8 mouse cellular contexts compared by ENCODE assay signal in the genomic region with DNA sequence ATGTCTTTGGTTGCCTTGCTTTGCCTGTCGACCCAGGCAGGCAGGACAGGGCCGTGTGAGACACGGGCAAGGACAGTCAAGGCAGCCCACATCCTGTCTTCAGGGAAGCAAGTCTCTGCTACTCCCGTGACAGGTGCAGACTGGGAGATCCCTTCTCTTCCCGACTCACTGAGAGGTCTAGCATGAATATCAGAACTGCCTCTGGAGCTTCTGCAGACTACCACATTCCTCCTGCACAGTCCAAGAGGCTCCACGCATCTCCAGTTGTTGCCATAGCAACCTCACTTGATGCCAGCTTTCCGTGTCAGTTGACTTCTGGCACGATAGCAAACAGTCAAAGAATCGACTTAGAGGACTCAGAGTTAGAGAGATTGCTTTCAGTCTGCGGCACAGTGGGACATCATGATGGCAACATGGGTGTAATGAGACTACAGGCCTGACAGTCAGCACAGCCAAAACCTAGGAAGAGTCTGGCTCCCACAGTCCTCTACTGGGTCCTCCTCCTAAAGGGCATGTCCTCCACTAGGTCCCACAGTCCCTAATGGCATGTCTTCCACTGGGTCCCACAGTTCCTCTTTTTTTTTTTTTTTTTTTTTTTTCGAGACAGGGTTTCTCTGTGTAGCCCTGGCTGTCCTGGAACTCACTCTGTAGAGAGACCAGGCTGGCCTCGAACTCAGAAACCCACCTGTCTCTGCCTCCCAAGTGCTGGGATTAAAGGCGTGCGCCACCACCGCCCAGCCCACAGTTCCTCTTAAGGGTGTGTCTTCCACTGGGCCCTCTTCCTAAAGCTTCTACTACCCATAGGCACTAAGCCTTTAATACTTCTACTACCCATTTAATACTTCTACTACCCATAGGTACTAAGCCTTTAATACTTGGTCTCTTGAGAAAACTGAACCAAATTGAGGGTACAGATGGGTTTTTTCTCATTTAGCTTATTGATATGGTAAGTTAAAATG. TPM values are rescaled to one million over a fixed set of nuclear protein-coding genes. Genes with fewer than 3 reads are reported as not detected.
A peak's percentile ranks its signal among the peaks of the same experiment; 100 is the strongest.
DNase-seq lines count a peak whose midpoint lies in the region; ATAC-seq and TF ChIP-seq lines count a peak whose summit lies in the region.

No protein-coding gene starts in this region.

- peak; percentile 31 for DNase-seq in kidney, adult 11 months
- peak; percentile 88 for DNase-seq in brain, embryonic 14.5 days (ENCODE audit: low read depth)
- peak; percentile 48 for DNase-seq in gastrocnemius, postnatal 25 days
- peak; percentile 47 to 77 for DNase-seq in layer of hippocampus, adult 2 months (ENCODE audit: low spot score in 2 of 2)
- peak; percentile 32 for DNase-seq in lung, postnatal 14 days
- peak; percentile 53 for DNase-seq in skeletal muscle tissue, adult 2 months (ENCODE audit: low read depth, low spot score)
- DNase-seq in ovary, postnatal 14 days (ENCODE audit: low spot score) = no peak

- TF ChIP-seq POLR2A in brain, embryonic 14.5 days (IDR thresholded peaks at IDR 0.05; ENCODE audit: borderline replicate concordance, extremely low read depth, insufficient read depth, insufficient read length, poor library complexity, severe bottlenecking) = no peak

- no peaks in the 10 kb centered on the region for H3K4me1 ChIP-seq in kidney, embryonic 15.5 days

- no peak for TF ChIP-seq CTCF in brain, embryonic 14.5 days (IDR thresholded peaks at IDR 0.05; ENCODE audit: borderline replicate concordance, extremely low read depth, insufficient read depth, insufficient read length)
- no peak for TF ChIP-seq CTCF in layer of hippocampus, adult 2 months (conservative IDR thresholded peaks at IDR 0.05)

- H3K4me3 ChIP-seq in kidney, embryonic 15.5 days (replicated peaks) = no peak overlapping the region
- no peak overlapping the region for H3K4me3 ChIP-seq in layer of hippocampus, adult 2 months

- 72% methylated on average over 15 of the region's 15 CpGs for WGBS in kidney, embryonic 15.5 days

- no peak for ATAC-seq in kidney, embryonic 15.5 days (replicated peaks; ENCODE audit: low FRiP score)

- H3K9me3 ChIP-seq in kidney, embryonic 15.5 days (replicated peaks) = no peaks in the 10 kb centered on the region

- H3K27me3 ChIP-seq in kidney, embryonic 15.5 days = no peaks in the 10 kb centered on the region

- H3K27ac ChIP-seq in kidney, embryonic 15.5 days = no peak overlapping the region
- peak overlapping the region; percentile 68 for H3K27ac ChIP-seq in layer of hippocampus, adult 2 months

- no peak overlapping the region for H3K9ac ChIP-seq in kidney, embryonic 15.5 days

- no peak overlapping the region for H3K4me2 ChIP-seq in kidney, embryonic 15.5 days

- H3K36me3 ChIP-seq in kidney, embryonic 15.5 days = peaks cover 13% of the 10 kb centered on the region

RNA-seq across cellular contexts. Expression of a gene that starts 27.5 kb away (rescaled TPM):
- 12.6 and 14.3 TPM in 2 replicates for polyA plus RNA-seq in kidney, embryonic 15.5 days (2015; fragmentation: Nextera tagmentation; extraction: Ambion mirVana)
- polyA plus RNA-seq in brain, embryonic 14.5 days (2012; rRNA removed) = 81.8 and 109 TPM in 2 replicates
- total RNA-seq in gastrocnemius, postnatal 25 days (2021) = 10 to 100 TPM; 34.7 to 38.5 TPM
- 10 to 100 TPM; 79.6 to 81.8 TPM for total RNA-seq in layer of hippocampus, adult 2 months (2021)

RNA-seq across cellular contexts. Expression of a gene that starts 32.5 kb away (rescaled TPM):
- 0.80 TPM in 1 of 2 replicates, not detected in the other for polyA plus RNA-seq in kidney, embryonic 15.5 days (2015; fragmentation: Nextera tagmentation; extraction: Ambion mirVana)
- 0.14 and 0.34 TPM in 2 replicates for polyA plus RNA-seq in brain, embryonic 14.5 days (2012; rRNA removed)
- total RNA-seq in gastrocnemius, postnatal 25 days (2021) = not detected
- total RNA-seq in layer of hippocampus, adult 2 months (2021) = 1 to 10 TPM in 1 of 2 experiments, under 1 TPM in 1; 0.81 to 2.1 TPM

RNA-seq across cellular contexts. Expression of a gene that starts 41.3 kb away (rescaled TPM):
- 62.4 and 70.4 TPM in 2 replicates for polyA plus RNA-seq in kidney, embryonic 15.5 days (2015; fragmentation: Nextera tagmentation; extraction: Ambion mirVana)
- polyA plus RNA-seq in brain, embryonic 14.5 days (2012; rRNA removed) = 63.9 and 67.1 TPM in 2 replicates
- 10 to 100 TPM; 19.3 to 19.4 TPM for total RNA-seq in gastrocnemius, postnatal 25 days (2021)
- 10 to 100 TPM; 55.6 to 57.4 TPM for total RNA-seq in layer of hippocampus, adult 2 months (2021)

RNA-seq across cellular contexts. Expression of a gene that starts 56.3 kb away (rescaled TPM):
- polyA plus RNA-seq in kidney, embryonic 15.5 days (2015; fragmentation: Nextera tagmentation; extraction: Ambion mirVana) = 16.0 and 16.3 TPM in 2 replicates
- 124 and 134 TPM in 2 replicates for polyA plus RNA-seq in brain, embryonic 14.5 days (2012; rRNA removed)
- 10 to 100 TPM; 29.3 to 34.4 TPM for total RNA-seq in gastrocnemius, postnatal 25 days (2021)
- total RNA-seq in layer of hippocampus, adult 2 months (2021) = 10 to 100 TPM; 76.0 to 76.9 TPM
